Mouse (Mus musculus): ENCODE results near the gene Setd2.
A peak's percentile ranks its signal among the peaks of the same experiment; 100 is the strongest.

Setd2 gene

DNA sequence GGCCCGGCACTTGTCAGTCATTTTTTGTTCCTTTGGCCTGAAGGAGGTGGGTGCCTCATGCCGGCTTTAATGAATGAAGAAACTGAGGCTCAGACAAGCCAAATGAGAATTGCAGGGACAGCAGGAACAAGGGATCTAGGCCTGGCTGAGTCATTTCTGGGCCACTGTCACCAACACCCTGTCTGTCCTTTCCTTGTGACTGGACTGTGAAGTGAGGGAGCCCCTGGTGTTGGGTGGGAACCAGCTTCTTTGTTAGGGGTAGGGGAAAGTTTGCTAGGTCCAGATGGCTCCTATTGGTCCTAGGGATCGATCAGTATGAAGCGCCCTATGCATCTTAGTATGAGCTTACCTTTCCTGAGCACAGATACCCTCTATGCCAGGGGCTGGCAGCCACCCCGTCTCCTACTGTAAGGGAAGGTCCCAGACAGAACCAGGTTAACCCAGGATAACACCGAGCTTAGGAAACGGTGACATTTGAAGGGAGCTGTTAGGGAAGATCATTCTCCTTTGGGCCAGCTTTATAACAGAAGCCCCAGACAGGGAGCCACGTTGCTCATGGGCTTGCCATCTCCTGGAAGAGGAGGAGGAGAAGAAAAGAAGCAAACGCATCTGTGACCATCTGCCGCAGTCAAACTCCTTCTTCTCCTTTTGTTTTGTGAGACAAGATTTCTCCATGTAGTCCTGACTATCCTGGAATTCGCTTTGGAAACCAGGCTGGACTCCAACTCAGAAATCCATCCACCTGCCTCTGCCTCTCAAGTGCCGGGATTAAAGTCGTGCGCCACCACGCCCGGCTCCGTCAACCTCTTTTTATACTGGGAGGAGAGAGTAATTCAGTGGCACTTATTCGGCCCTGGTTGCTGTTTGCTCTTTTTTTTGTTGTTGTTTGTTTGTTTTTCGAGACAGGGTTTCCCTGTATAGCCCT, 122.6 kb downstream of the Setd2 start:
- peak; percentile 62 for DNase-seq

DNA sequence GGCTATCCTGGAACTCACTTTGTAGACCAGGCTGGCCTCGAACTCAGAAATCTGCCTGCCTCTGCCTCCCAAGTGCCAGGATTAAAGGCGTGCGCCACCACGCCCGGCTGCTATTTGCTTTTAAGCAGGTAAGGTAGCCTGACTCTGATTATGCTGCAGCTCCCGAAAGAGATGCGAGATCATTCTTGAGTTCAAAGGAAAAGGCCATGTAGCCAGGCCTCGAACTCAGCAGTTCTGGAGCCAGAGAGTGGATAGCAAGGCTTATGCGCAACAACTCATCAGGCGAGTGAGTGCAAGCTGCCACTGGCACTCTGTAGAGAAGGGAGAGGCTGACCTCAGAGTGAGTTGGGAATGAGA, 123.2 kb downstream of the Setd2 start:
- peak; percentile 60 for DNase-seq

DNA sequence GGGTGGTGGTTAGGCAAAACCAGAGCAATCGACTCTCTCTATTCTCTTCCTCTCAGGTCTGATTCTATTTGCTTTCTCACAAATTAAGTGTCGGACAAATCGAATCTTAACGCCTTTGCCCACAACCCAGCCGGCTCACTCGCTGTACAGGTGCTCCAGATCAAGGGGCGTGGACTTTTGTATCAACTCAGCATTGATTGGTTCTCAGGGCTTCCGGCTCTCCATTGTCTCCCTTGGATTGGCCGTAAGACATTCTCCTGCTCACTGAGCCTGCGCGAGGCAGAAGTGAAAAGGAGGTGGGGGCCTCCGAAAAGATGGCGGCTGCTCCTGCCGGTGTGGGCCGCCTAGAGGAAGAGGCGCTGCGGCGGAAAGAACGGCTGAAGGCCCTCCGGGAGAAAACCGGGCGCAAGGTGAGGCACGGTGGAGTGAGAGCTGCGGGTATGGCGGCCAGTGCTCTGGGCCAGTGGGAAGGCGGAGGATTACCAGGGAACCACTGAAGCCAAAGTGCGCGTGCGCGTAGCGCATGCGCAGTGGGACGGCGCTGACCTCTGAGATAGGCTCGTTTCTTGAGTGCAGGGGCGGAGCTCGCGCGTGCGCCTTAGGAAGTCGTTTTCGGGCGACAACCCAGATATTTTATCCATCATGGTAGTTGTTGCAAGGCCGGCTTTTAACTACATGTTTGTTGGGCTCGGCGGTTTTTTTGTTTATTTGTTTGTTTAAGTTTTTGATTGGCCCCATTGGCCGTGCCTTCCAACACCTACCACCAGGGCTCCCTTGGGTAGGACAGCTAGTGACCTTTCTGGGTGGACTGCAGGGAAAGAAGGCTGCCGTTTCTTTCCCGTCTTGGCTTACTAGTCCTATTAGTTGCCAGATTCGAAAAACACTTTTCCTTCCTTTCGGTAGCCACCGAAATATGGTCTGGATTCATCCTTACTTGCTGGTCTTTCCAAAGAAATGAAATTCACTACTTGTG, 124.1 kb downstream of the Setd2 start, which contains the start of gene Ccdc12:
Ccdc12 (plus strand) TSS at position 255 of the 973 bp plus-strand sequence.
- peak; percentile 97 for DNase-seq

DNA sequence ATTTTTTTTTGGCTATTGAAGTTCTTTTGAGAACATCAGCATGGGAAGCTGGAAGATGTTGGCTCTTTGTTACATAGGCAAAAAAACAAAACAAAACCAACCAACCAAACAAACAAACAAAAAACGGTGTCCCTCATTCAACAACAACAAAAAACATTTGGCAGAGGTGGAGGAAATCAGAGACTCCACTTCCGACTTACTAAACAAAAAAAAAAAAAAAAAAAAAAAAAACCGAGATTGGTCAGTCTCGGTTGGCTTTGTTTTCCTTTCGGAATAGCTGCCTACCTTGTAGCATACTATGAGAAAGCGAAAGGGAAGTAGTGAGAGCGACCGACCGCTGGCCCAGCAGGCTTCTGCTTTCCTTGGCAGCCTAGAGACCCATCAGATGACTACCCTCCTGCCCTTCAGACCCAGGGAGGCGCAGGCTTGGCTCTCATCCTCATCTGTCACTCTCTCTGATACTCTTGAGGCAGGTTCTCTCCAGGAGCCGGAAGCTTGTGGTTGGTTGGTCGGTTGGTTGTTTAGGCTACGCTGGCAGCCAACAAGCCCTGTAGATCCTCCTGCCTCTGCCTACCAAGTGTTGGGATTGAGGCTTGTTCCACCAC, 125.2 kb downstream of the Setd2 start:
- peak; percentile 65 for DNase-seq

DNA sequence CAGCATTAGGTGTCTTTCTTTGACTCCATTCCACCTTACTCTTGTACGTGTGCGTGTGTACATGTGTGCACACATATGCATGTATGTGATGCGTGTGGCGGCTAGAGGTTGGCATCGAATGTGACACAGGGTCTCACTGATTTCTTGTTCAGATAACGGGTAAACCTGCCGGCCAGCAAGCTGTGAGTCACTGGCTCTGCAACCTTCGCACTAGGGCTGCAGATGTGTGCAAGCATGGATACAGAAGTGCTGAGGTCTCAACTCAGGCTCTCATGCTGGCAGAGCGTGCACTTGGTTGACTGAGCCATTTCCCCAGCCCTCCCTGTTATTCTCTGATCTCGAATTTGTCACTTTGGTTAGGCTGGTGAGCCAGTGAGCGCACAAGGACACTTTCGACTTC, 127.1 kb downstream of the Setd2 start:
- DNase-seq: no peak

DNA sequence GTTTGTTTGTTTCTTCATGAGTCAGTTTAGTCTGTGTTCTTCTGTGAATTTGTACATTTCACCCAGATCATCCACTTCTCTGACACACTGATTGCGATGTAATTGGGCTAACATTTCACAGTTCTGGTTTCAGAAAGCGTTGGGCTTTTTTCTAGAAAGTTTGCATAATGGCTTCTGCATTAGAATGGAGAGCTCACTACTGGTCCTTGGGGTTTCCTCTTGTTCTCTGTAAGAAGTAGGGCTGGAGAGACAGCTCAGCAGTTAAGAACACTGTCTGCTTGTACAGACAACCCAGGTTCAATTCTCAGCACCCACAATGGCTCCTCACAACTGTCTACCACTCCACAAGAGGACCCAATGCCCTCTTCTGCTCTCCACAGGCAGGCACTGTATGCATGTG, 127.8 kb downstream of the Setd2 start:
- no peak for DNase-seq

DNA sequence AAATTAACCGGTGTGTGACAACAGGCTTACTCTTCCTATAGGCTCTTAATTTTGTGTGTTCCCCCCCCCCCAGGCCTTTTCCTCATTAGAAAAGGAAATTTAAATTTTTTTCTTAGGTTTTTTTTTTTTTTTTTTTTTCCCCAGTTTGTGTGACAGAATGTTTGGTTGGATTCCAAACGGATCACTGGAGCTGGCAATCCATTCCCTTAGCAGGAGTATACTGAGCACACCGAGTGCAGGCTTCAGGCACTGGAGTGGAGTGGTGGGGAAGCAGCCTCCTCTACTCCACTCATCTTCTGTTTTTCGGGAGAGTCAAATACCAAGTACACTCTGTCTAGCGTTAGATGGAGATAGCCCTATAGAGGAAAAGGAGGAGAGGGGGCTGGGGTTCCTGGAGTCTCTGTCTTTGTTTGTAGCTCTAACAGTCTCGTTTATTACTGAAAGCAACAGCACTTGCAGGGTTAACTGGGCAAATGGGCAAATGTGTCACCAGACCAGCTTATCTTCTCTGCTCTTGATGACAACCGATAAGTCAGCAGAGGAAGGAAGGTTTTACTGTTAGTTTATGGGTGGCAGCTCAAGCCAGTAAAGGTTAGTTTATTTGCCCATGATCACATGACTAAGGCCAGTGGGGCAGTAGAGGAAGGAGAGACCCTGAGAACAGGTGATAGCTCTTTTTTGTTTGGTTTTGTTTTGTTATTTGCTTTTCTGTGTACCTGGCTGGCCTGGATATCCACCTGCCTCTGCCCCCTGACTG, 128.6 kb downstream of the Setd2 start:
- DNase-seq: no peak

DNA sequence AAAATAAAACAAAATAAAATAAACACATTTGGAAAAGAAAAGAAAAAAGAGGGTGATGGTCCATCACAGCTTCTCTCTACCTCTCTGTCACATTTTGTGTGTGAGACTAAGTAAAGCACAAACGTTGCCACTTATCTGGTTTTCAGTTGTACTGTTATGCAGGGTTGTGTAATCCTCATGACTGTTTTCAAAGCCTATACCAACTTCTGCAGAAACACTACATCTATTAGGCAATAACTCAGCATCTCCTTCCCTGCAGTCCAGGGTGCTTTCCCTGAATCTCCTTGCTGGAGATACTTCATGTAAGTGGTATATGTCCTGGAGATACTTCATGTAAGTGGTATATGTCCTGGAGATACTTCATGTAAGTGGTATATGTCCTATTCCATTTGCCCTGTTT, 130.4 kb downstream of the Setd2 start:
- DNase-seq: no peak

DNA sequence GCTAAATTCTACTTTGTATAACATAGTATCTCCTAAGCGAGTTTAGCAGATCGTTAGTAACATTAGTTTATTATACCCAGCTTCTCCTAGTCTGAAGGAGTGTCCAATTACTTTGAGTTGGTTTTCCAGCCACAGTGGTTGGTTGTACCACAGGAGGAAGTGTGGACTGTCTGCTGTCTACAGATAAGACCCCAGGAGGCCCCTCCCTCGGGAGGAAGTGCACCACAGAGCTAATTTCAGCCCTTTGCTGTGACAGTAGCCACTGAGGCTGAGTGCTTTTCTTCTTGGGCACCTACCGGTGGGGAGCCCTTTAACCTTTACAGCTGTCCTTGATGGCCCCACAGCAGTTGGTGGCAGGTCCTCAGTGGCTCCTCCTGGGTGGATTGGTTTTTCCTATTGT, 133.5 kb downstream of the Setd2 start:
- no peak for DNase-seq

DNA sequence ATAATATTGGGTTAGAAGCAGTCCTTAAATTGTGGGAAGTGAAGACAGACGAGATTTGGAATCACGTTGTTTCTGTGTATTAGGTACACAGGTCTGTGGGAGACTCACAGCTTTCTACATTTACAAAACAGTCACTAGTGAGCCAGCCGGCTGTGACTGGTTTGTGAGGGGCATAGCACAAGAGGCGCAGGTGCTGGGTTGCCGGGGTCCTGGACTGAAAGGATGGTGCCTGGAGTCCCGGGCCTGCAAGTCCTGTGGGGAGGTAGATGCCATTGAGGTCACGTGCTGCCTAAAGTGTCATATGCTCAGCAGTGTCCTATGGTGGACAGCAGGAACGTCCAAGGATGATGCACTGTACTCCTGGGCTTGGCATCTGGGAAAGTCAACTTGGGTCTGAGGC, 134.0 kb downstream of the Setd2 start:
- no peak for DNase-seq

DNA sequence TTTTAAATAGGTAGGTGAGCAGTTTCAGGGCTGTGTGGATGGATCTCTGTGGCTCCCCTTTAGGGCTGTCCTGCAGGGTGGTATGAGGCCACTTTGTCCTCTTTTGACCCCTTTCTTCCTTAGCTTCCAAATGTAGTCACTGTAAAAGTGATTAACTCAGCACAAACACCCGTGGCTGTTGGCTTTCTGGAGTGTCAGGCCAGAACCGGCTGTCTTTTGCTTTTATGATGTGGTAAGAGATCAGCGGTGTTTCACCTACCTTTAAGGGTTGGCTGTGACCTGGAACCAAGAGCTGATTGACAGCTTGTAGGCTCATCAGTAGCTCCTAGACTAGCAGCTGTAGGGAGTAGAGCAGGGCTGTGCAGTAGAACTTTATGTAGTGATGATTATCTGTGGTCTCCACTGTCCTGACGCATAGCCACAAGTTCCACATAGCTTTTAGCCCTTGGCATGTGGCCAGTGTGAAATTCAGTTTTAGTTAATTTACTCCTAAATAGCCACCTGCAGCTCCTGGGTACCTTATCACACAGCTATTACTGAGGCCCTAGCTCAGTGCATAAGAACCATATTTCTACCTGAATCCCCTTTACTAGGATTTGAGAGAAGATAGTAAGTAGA, 134.9 kb downstream of the Setd2 start:
- no peak for DNase-seq
